Mouse (Mus musculus) CH12.LX (cell line): ENCODE results near the gene Lrrc74b. TPM values are rescaled to one million over a fixed set of nuclear protein-coding genes. Genes with fewer than 3 reads are reported as not detected.

Experiments
- DNase-seq: peaks from one replicate; pipeline ENCODE4 v3.0.0-alpha.2; 2013; ENCODE audit errors: extremely low read depth
- H3K27ac ChIP-seq: 2 replicates; pipeline ENCODE4 v1.5.1; 2012; ENCODE audit warnings: low read depth, mild to moderate bottlenecking, control low read depth, moderate library complexity; ENCODE audit not compliant: insufficient read depth
- H3K27me3 ChIP-seq: replicated peaks from 2 replicates; pipeline ENCODE3; 2012; ENCODE audit warnings: inconsistent platforms
- H3K36me3 ChIP-seq, 2 experiments: replicated peaks in 1 of 2; 2 replicates each; pipeline versions ENCODE3 to v1.6.1; 2012; ENCODE audit warnings: inconsistent platforms in 1 of 2, low read length in 1 of 2, mild to moderate bottlenecking in 1 of 2, mixed read lengths in 1 of 2, moderate library complexity in 1 of 2; ENCODE audit not compliant: control insufficient read depth in 1 of 2, insufficient read depth in 1 of 2
- H3K4me1 ChIP-seq, 2 experiments: 2 replicates each; pipeline ENCODE4 v1.6.1; 2012; ENCODE audit warnings: inconsistent platforms in 1 of 2, moderate library complexity in 1 of 2; ENCODE audit not compliant: insufficient read depth in 2 of 2, control insufficient read depth in 1 of 2
- H3K4me2 ChIP-seq: 2 replicates; pipeline ENCODE4 v1.6.1; 2012; ENCODE audit warnings: low read depth, mild to moderate bottlenecking, control low read depth; ENCODE audit not compliant: poor library complexity, insufficient read depth, severe bottlenecking
- H3K4me3 ChIP-seq, 3 experiments: fragments of 150-350 bp in 1 of 3; sonication (generic) in 1 of 3; replicated peaks in 1 of 3; 2 replicates each; pipeline versions ENCODE3 to v1.5.1; 2011 to 2012; ENCODE audit warnings: low read depth in 2 of 3, low read length in 2 of 3, mild to moderate bottlenecking in 2 of 3, moderate library complexity in 2 of 3, control low read depth in 1 of 3, improper control_type of control experiment in 1 of 3, inconsistent platforms in 1 of 3, mixed read lengths in 1 of 3; ENCODE audit not compliant: poor library complexity in 1 of 3
- H3K79me2 ChIP-seq: replicated peaks from 2 replicates; pipeline ENCODE4 v1.6.1; 2012; ENCODE audit warnings: mild to moderate bottlenecking, moderate library complexity; ENCODE audit not compliant: control insufficient read depth, poor library complexity, insufficient read depth, severe bottlenecking; ENCODE audit errors: extremely low read depth
- H3K9ac ChIP-seq: 2 replicates; pipeline ENCODE4 v1.6.1; 2012; ENCODE audit warnings: low read depth, mild to moderate bottlenecking, control low read depth, moderate library complexity; ENCODE audit not compliant: insufficient read depth
- H3K9me3 ChIP-seq: replicated peaks from 2 replicates; pipeline ENCODE3; 2012; ENCODE audit warnings: low read length, inconsistent platforms, mixed read lengths
- CHD2 ChIP-seq: IDR thresholded peaks from 2 replicates; pipeline ENCODE4 v1.6.1; 2011; ENCODE audit warnings: low read length, improper control_type of control experiment
- CTCF ChIP-seq, 2 experiments: IDR thresholded peaks in 1 of 2; conservative IDR thresholded peaks in 1 of 2; 2 replicates each; pipeline ENCODE4 v1.5.1; 2011 to 2012; ENCODE audit warnings: low read depth in 2 of 2, low read length in 2 of 2, improper control_type of control experiment in 1 of 2, inconsistent platforms in 1 of 2, mild to moderate bottlenecking in 1 of 2, moderate library complexity in 1 of 2
- E2F4 ChIP-seq: IDR thresholded peaks from 2 replicates; pipeline ENCODE4 v1.6.1; 2011; ENCODE audit warnings: low read depth, low read length, improper control_type of control experiment; ENCODE audit not compliant: insufficient replicate concordance
- ELF1 ChIP-seq: IDR thresholded peaks from 2 replicates; pipeline ENCODE4 v1.6.1; 2014; ENCODE audit warnings: low read depth, mild to moderate bottlenecking, inconsistent platforms, low read length, improper control_type of control experiment
- RAD21 ChIP-seq: IDR thresholded peaks from 2 replicates; pipeline ENCODE4 v1.6.1; 2011; ENCODE audit warnings: low read depth, mild to moderate bottlenecking, low read length, improper control_type of control experiment, moderate library complexity
- UBTF ChIP-seq: IDR thresholded peaks from 2 replicates; pipeline ENCODE4 v1.6.1; 2012; ENCODE audit warnings: low read depth, mild to moderate bottlenecking, inconsistent platforms, low read length, improper control_type of control experiment, moderate library complexity
- ZMIZ1 ChIP-seq: IDR thresholded peaks from 2 replicates; pipeline ENCODE4 v1.6.1; 2012; ENCODE audit warnings: low read depth, mild to moderate bottlenecking, inconsistent platforms, low read length, improper control_type of control experiment
- dilution Hi-C: fragments of 300-500 bp; cut with MboI; formaldehyde crosslinking; loops from 2 replicates; pipeline ENCODE4 v1.14.3; 2020; ENCODE audit warnings: low sequenced_read_pairs; ENCODE audit not compliant: extremely low pct_unique_long_range_greater_than_20kb, extremely low pct_ligation_motif_present
- in situ Hi-C: fragments of 300-500 bp; cut with MboI; formaldehyde crosslinking; loops from 3 replicates; pipeline ENCODE4 v1.14.3; 2019; ENCODE audit warnings: low sequenced_read_pairs, low pct_ligation_motif_present, low pct_unique_long_range_greater_than_20kb, mixed read lengths
- polyA plus RNA-seq: library from polyadenylated mRNA; unstranded; fragments of >175 nt; gene quantifications from 2 replicates; pipeline ENCODE4 v1.2.1, GENCODE M21; 2012; ENCODE audit warnings: low read depth; ENCODE audit not compliant: insufficient read length
- total RNA-seq, 2 experiments: library from RNA; depleted of rRNA; stranded (reverse); fragments of 300-350 nt in 1 of 2; fragments of >200 nt in 1 of 2; gene quantifications; 2 replicates each; pipeline ENCODE4 v1.2.3; 2012 to 2014

Lrrc74b gene
- total and polyA plus RNA-seq, 3 experiments = 0.17 TPM; not detected in 2

DNA sequence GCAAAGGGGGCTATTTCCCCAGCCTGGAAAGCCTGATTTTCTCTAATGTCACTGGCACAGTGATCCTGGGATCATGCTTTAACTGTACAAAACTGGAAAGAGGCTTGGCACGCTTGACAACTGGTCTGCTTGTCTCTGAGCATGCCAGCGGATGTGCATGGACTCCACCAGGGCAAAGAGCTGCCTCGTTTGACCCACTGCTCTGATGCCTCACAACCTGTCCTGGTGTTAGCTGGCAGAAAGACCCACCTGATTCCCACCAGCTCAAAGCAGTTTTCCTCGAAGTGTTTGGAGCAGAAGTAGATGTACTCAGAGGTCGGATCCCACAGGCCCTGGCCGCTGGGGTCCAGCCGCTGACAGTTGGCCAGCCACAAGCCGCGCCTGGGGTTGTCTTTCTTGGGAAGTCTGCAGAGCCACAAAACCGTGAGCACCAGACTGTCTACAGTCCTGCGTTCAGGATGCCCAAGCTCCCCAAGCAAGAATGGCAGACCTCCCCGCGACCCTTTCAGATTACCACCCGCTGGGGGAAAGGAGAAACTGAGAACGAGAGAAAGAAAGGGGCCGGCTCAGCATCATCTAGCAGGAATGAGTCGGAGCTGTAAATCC is 31.0 kb downstream of the Lrrc74b start:
- Histone ChIP-seq H3K27ac (peak overlapping the region; percentile 86), H3K9ac (peak overlapping the region; percentile 94), H3K27me3 (no peaks in the 10 kb centered on the region), H3K4me1 (peaks cover 7 to 48% of the 10 kb centered on the region in 2 experiments; a peak in 3 of 4 replicates), H3K4me3 (peak overlapping the region; percentile 69 to 91 (median 77)), H3K9me3 (no peaks in the 10 kb centered on the region), H3K4me2 (peak overlapping the region; percentile 63), H3K79me2 (peaks cover 11% of the 10 kb centered on the region; the same call in 1 of the 2 replicates), H3K36me3 (peaks cover 38 to 40% of the 10 kb centered on the region in 2 experiments)
- peak; percentile 24 for DNase-seq
- dilution Hi-C loops (no loop called here), in situ Hi-C loops (loop anchor here (5.0 to 10.0 kb wide), 2 partner anchors 123 to 325 kb away; partner anchors contain the start of genes Pi4ka, Rimbp3, Snap29 and Ube2l3)
- TF ChIP-seq UBTF (0 out of 2 replicates have a peak, but pooled peaks have one; percentile 3), RAD21 (no peak)

DNA sequence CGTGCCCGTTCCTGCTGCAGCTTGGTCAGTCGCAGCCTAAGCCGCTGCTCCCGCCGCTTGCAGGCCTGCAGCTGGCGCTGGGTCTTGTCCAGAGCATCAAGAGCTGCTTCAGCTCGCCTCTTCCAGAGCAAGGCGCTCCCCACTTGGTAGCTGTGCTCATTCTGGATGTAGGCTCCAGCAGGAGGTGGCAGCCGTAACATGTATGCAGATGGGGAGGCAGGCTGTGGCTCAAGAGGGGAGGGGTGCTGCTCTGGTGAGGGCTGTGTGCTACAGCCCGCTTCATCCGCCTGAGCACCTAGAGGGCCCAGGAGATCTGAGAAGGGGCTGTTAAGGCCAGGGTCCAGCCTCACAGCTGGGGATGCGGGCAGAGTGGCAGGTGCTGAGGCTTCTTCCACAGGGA is 32.8 kb downstream of the Lrrc74b start:
- Histone ChIP-seq H3K36me3 (peaks cover 53 to 57% of the 10 kb centered on the region in 2 experiments), H3K4me1 (peaks cover 7 to 48% of the 10 kb centered on the region in 2 experiments; a peak in 3 of 4 replicates), H3K9ac (no peak overlapping the region), H3K4me3 (peak overlapping the region in 1 of 3 experiments; percentile 1), H3K9me3 (no peaks in the 10 kb centered on the region), H3K27ac (0 out of 2 replicates have a peak overlapping the region, but pooled peaks have one; percentile 3), H3K79me2 (peaks cover 11% of the 10 kb centered on the region; the same call in 1 of the 2 replicates), H3K27me3 (no peaks in the 10 kb centered on the region), H3K4me2 (no peak overlapping the region)
- TF ChIP-seq E2F4 (no peak), ELF1 (0 out of 2 replicates have a peak, but pooled peaks have one; percentile 1), ZMIZ1 (peak; percentile 26; the same call in 1 of the 2 replicates), UBTF (no peak)
- peak; percentile 51 for DNase-seq
- dilution Hi-C loops (no loop called here), in situ Hi-C loops (no loop called here)

DNA sequence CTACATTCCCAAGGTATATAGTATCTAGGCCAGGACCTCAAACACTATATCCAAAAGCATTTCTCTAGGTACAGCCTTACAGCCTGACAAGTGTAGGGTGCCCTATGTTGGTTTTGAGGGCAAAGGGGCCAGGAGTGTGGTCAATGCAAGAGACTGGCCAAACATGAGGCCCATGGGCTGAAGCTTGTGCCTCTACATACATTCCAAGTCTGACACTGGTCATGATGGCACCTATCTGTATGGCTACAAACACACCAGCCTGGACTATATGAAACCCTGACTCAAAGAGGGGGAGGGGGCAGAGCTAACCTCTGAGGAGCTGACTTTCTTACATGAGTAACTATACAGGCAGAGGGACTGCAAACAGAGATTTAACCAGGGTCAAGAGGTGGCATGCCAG is 33.4 kb downstream of the Lrrc74b start:
- in situ Hi-C loops (no loop called here), dilution Hi-C loops (no loop called here)
- Histone ChIP-seq H3K9ac (no peak overlapping the region), H3K27me3 (no peaks in the 10 kb centered on the region), H3K27ac (no peak overlapping the region), H3K4me2 (no peak overlapping the region), H3K79me2 (peaks cover 11% of the 10 kb centered on the region; the same call in 1 of the 2 replicates), H3K9me3 (no peaks in the 10 kb centered on the region), H3K4me1 (peaks cover 7 to 48% of the 10 kb centered on the region in 2 experiments; a peak in 3 of 4 replicates), H3K4me3 (no peak overlapping the region), H3K36me3 (peaks cover 60 to 63% of the 10 kb centered on the region in 2 experiments)
- no peak for DNase-seq
- TF ChIP-seq CHD2 (0 out of 2 replicates have a peak, but pooled peaks have one; percentile 10), CTCF (conservative IDR thresholded peaks at IDR 0.05 in 1 of 2, IDR thresholded peaks at IDR 0.05 in 1 of 2; ENCODE audit: low read depth in 2 of 2, low read length in 2 of 2) (no peak)
